Mouse (Mus musculus) cerebellum, adult 8-10 months (tissue): ENCODE data around the gene Maml2.
"Not testable (repeated sequence)": the region's sequence is repeated elsewhere in the genome, so short reads cannot be mapped to it uniquely, and the experiment has no call there.

ENCODE experiments used
- DNase-seq: peaks from one replicate; pipeline ENCODE4 v3.0.0; 2022

The Maml2 gene

DNA sequence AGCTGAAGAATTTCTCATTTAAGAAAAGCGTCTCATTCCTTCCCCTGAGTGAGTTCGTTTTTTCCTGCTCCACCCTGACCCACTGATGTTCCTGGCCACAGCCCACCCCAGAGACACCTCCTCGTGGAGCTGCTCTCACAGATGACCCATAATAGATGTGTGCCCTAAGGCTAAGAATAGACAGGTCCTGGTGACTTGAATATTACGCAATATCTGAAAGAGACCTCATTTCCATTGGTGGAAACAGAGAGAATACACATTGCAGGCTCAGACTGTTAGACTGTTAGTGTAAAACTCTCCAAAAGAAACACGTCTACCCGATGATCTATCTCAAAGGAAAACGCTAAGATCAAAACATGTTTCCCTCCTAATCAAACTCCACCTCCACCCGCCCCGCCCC lies 391.2 kb downstream of the Maml2 start:
- no peak for DNase-seq

DNA sequence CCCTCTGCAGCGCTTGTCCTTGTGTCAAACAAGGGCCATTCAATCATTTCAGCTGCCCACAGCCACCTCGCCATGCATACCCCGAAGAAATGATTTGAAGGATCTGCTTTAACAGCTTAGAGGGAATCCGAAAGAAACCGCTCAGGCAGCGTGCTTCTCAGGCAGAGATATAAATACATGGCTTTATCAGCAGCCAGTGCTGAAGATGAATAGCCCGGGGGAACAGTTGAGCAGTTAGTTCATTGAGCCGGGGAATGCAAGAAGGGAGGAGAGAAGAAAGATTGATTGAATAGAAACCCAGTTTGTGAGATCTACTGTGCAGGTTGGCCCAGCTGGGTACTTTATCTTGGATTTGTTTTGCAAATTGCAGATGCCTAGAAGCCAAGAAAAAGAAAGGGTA lies 392.6 kb downstream of the Maml2 start:
- no peak for DNase-seq

DNA sequence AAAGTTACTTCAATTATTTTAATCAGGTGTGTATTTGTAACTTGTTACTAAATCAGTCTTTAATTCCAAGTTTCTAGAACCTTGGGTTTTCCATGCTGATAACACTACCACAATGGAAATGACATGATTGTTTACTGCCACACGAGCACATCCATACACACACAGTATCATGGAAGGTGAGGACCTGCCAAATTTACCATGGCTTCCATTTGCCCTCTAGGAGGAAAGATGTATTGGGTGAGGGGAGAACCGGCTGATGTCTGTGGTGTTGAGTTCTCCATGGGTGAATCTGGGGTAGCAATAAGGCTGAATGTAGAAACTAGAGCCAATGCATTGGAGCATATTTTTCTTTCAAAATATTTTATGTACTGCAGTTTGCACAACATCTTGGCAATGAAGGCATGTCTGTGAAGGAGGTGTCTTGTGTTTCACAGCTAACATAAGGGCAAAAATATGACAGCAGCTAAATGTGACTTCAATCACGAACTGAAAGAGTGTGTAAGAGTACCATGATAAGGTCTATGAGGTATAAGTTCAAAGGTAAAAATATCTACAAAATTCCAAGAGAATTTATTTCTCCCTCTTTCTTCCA lies 396.0 kb downstream of the Maml2 start:
- DNase-seq: no peak

DNA sequence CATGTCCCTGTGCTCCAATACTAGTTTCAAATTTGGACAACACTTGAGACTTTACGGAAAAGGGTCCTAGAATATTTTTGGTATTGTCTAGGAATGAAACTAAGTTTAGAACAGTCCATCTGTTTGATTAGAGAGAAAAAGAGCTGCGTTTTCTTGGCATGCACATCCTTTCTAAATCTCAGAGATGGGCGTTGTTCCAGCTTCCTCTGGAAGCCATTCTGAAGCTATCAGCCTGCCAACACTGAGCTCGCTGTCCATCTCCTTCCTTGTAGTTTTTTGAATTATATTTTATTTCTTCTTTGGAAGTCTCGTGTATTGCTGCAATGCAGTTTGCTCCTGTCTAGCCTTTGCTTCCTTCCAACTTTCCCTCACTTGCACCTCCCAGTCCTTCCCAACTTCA lies 396.5 kb downstream of the Maml2 start:
- DNase-seq: peak; percentile 67

DNA sequence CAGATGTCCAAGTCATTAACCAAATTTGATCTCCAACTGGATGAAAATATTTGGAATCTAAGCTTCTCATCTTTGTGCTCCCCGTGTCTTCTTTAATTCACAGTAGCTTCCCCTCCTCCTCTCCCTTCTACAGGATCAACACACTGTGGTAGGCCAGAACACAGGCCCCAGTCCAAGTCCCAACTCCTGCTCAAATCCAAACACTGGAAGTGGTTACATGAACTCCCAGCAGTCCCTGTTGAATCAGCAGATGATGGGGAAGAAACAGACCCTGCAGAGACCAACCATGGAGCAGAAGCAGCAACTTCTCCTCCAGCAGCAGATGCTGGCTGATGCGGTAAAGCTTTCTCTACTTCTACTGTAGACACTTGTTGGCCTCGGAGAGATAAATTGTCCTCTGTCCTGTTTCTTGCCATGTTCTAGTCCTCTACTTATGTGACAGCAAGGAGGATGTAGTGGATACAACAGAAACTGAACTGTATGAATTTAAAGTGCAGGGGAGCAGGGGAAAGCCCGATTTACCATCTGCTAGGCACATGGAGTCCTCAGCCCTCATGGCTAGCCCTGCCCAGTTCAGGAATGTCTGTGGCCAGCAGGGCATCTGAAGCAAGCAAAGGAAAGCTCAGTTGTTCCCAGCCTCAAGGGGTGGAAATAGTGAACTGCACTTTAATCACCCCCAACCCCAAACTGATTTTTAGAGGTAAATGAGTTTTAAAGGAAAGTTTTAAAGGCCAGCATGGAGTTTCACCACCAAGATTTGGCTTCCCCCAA lies 399.5 kb downstream of the Maml2 start:
- no peak for DNase-seq

DNA sequence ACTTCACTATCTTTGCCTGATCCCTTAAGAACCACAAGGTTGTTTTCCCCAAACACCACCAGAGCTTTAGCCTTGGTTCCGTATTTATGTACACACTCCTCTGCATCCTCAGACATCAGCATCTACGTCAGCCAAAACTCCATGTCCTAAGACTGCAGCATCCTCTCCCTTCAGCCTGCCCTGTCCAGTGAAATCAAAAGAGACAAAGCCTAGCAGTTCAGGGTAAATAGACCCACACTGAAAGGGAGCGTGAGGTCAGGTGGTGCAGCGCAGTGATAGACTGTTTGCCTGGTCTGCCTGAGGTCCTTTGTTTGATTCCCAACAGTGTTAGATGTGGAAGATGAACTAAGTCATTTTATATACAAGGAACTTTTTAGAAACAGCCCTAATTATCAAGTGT lies 400.1 kb downstream of the Maml2 start:
- no peak for DNase-seq

DNA sequence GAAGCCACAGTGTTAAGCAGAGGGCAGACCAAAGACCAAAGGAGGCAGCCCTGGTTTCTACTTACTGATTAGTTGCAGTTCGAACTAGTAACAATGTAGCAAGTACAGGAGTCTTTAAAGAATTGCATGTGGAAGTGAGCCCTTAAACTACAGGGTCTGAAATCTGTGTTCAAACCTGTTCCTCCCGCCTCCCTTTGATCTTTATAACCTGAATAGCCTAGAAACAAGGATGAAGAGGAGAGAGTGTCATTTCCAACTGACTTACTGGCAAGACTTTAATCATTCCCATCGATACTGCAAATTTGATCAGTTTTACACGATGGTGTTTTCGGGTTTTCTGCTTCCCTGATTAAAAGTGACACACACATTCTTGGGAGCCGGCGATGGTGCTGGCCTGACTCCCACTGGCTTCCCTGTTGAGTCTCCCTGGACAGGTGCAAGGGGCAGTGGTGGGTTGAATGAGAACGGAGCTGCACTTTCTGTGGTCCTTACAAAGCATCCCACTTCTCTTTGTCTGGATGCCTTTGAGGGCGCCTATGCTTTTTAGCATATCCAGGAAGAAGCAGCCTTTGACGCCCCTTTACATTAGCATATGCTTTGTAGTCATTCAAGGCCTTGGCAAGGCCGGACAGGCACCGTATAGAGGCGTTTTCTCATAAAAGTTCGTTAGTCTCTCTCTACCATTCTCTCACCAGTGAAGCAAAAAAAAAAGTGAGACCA lies 401.5 kb downstream of the Maml2 start:
- no peak for DNase-seq

DNA sequence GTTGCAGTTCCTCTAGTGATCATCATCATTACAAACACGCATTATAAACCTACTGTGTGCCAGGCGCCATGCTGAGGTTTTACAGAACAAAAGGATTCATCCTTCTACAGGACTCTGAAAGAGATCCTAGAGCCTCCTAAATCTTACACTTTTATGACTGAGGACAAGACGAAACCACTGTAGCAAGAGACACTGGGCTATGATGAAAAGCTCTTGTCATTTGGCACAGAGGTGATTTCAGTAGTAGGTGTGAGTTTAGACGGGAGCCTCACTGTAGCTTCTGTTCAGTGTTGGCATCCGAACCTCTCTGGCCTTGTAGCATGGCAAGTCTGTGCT lies 402.0 kb downstream of the Maml2 start:
- DNase-seq: no peak

DNA sequence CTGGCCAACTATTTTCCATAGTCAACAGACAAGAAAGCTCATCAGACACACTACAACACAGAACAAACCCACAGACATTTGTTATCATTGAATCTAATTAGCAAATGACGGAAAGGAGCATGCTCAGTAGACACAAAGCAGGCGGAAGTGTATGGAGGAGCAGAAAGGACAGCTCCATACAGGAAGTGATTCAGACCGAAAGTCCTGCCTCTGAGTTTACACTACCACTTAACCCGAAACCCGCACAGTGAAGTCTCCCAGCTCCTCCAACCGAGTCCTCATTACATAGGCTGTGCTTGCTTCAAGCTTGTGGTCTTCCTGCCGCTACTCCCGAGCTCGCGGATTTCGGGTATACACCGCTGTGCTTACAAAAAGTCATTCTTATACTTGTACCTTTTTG lies 404.0 kb downstream of the Maml2 start:
- DNase-seq: no peak

DNA sequence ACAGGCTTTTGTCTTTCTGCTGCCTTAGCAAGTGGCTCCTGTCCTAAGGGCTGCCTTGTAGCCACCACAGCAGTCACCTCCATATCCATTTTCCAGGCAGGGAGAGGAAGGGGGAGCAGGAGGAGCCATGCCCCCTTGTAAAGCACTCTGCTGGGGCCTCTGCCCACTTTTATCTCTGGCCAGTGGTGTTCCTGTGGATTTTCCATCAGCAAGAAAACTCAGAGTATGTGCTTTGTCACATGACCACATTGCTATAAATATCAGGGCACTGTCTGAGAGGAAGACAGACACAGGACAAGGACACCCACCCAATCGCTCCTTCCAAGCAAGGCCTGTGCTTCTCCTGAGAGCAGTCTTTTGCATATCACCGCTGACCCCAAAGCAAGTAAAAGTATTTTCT lies 405.3 kb downstream of the Maml2 start:
- no peak for DNase-seq

DNA sequence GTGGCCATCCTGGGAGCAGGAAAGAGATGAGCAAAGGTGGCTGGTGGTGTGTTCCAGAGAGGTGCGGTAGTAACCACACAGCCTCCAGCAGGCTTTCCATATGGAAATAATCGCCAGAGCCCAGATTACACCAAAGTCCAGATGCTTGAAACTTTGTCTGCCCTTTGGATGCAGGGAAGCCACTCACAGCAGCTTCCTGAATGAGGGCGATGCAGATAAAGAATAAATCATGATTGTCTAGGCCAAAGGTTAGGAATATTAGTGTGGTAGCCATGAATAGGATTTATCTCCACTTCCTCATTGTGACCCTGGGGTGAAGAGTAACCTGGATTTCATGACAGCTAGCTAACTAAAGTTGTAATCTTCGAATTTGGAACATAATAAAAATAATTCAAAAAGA lies 407.2 kb downstream of the Maml2 start:
- no peak for DNase-seq

DNA sequence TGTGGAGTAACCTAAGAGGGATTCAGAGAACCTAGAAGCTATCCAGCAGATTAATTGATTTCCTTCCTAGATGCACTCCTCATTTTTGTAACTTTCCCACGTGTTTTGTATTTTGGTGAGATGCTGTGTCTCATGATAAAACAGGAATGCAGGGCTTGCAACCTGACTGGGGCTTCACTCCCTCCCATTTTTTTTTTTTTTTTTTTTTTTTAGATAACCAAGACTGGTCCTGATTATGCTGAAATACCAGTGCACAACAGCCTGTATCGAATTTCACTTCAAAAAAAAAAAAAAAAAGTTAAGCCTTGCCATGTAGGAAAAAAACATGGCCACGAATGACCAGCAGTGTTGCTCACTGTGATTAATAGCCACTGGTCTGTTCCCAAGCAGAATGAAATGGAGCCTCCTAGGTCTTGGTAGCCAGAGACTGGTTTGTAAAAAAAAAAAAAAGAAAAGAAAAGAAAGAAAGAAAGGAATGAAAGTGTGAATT lies 409.4 kb downstream of the Maml2 start:
- no peak for DNase-seq

DNA sequence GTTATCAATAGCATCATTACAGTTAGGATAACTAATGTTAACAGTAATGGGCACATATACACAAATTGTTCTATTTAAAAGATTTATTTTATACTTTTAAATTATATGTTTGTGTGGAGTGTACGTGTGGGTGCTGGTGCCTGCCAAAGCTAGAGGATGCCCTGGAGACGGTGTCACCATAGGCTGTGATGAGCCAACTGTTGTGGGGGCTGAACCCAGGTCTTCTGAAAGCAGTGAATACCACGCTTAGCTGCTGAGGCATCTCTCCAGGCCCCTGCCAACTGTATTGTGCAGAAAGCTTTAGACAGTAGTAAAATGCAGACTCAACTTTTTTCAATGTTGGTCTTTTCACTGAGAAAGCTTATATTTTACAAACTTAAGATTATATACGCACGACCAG lies 411.7 kb downstream of the Maml2 start:
- DNase-seq: no peak

DNA sequence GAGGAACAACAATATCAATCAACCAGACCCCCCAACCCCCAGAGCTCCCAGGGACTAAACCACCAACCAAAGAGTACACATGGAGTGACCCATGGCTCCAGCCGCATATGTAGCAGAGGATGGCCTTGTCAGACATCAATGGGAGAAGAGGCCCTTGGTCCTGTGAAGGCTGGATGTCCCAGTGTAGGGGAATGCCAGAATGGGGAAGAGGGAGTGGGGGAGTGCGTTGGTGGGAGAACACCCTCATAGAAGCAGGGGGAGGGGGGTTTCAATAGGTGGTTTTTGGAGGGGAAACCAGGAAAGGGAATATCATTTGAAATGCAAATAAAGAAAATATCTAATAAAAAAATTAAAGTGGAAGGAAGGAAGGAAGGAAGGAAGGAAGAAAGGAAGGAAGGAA lies 418.1 kb downstream of the Maml2 start:
- DNase-seq: not testable (repeated sequence)

DNA sequence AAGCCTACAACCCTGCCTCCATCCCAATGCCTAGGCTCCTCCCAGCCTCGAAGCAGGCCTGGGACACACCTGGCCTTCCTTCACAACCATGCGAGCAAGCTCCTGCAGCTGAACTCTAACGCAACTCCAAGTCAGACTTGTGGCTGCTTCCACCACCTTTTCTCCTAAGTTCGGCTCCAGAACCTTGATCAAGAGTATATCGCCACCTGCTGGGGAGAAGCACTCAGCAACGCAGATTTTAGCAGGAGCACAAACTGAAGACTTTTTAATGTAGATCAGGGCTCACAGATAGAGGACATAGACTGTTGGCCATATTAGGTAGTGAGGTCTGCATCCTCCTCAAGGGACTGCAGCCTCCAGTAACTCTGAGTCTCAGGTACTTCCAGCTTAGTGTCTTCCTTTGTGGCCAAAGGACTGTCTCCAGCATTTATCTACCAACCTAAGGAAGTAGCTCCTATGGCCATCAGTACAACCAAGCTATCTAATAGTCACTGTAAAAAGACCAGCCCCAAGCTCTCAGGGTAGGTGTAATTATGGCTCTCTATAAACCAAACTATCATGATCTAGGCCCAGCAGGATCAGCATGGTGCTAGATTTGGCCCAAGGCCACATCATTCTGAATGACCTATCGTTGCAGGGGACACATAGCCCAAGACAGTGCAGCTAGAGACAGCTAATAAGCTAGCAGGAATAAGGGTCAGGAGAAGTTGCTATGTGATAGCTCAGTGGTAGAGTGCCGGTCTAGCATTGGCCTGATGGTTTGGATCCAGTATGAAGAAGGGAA lies 418.8 kb downstream of the Maml2 start:
- DNase-seq: peak; percentile 76

DNA sequence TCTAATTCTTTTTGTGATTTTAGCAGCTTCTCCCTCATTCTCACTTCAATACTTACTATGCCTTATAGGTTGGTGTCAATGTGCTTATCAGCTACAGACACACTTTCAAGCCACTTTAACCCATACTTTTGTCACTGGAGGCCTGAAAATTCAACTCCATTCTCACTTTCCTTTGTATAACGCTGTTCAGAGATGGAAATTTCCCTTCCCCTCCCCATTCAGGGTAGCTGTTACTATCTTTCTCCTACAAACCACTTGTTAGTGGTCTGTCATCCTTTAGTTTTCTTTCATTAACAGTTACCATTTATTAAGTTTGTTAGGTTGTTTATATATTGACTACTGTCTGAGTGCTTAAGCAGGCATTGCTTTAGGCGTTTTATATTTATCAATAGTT lies 450.6 kb downstream of the Maml2 start, which contains the start of gene Mtmr2:
Gene Mtmr2, plus strand, starts transcription at position 7 of the 394 bp plus-strand sequence.
- no peak for DNase-seq

DNA sequence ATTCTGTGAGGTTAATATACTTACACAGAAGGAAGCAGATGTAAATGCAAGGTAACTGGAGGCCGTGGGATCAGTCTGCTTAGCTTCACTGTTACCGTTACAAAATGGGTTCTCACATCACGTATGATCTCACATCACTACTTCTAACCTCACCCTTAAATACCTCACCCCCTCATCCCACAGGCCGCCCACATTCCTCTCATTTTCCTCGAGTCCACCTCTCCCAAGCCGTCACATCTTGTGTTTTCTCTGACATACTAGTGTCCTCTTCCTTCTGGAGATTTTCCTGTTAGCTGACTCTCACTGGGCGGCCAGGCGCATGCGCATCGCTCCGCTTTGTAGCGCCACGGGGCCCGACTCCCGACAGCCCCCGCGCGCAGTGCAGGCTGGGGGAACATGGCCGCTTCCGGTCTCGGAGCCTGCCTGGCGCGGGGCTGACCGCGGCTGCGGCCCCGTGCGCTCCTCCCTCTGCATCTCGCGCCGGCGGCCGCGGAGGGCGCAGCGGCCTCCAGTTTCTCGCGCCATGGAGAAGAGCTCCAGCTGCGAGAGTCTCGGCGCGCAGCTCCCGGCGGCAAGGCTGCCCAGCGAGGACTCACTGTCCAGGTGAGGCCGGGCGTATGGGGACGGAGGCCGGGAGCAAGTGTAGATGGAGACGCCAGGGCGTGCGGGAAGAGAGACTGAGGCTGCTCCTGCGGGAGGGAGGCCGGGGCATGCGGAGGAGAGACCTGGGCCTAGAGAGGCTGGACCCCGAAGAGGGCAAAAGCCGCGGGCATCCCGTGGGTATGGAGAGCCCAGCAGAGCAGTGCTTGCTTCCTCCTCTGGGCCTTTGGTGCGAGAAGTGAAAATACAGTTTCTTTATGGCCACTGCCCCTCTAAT lies 451.3 kb downstream of the Maml2 start:
- peak; percentile 96 for DNase-seq

DNA sequence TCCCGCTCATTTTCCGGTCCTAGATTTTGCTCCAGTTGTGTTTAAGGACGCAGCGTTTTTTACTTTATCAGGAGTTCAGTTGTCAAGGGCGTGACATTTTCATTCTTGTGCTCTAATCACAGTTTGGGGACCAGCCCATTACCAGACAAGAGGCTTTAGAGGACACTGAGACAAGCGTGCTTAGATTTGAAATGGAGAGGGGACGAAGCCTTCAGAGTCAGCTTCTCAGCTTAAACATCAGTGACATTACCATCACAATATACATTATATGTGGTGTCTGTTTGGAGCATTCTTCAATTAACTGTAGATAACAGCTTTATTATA lies 451.9 kb downstream of the Maml2 start:
- no peak for DNase-seq

DNA sequence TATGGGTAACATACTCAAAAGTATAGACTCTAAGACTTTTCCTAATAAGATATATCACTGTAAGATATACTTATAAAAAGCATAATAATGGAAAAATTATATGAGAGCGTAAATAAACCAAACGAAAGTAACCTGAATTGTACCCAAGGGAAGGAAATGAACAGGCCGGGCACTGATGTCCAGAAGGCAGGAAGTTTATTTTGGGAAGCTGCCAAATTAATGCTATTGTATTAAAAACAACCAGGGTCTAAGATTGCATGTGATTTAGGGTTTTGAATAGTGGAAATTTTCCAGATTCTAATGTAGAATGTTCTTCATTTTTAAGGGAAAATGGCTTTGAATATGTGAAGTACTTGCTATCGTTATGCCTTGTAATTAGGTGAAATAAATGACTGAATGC lies 454.8 kb downstream of the Maml2 start:
- DNase-seq: no peak
